Mouse (Mus musculus): ENCODE measurements around the gene Nos1.

The Nos1 gene

DNA sequence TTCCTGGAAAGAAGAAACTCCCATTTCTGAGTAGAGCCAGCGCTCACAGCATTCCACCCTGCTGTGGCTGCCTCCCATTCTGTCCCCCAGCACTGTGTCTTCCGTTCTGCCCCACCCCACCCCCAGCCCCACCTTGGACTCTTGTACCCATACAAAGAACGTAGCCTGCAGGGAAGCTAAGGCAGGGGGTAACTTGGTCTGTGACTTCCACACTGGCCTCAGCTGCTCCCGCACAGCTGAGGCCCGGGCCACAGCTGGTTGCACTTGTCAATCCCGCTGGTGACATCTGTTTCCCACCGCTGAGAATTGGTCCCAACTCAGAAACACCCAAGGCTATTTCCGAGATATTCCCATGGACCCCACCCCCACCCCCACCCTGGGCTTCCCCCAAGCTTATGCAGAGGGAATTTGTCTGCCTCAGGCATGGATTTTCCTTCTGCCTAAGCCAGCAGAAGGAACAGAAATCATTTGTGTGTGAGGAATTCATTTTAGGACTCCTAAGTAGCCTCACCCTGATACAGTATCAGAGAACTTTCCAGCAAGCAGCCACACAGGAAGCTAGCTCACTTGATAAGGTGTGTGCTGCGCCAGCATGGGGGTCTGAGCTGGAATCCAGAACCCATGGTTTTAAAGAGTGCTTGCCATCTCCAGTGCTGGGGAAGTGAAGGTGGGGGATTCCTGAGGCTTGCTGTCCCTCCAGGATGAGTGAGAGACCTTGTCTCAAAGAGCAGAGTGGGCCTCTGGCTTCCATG lies 117.4 kb downstream of the Nos1 start:
- no peak for DNase-seq (ENCODE audit: low spot score in 2 of 2)

DNA sequence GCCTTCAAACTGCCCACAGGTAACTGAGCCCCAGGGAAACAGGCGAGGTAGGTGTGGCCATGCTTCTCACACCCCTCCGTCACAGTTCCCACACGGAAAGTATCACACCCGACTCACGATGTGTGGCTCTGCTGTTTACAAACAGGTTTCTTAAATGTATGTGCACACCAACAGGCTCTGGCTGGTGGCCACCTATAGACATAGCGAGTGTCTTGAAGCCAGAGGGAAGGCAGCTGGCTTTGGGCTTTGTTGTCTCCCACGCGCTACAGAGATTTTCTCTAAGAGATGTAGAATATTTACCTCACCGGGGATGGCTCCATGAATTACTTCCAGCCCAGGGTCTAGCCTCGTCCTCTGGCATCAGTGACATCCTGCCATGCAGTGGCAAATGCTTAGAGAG lies 118.5 kb downstream of the Nos1 start:
- DNase-seq (ENCODE audit: low spot score in 2 of 2) = no peak

DNA sequence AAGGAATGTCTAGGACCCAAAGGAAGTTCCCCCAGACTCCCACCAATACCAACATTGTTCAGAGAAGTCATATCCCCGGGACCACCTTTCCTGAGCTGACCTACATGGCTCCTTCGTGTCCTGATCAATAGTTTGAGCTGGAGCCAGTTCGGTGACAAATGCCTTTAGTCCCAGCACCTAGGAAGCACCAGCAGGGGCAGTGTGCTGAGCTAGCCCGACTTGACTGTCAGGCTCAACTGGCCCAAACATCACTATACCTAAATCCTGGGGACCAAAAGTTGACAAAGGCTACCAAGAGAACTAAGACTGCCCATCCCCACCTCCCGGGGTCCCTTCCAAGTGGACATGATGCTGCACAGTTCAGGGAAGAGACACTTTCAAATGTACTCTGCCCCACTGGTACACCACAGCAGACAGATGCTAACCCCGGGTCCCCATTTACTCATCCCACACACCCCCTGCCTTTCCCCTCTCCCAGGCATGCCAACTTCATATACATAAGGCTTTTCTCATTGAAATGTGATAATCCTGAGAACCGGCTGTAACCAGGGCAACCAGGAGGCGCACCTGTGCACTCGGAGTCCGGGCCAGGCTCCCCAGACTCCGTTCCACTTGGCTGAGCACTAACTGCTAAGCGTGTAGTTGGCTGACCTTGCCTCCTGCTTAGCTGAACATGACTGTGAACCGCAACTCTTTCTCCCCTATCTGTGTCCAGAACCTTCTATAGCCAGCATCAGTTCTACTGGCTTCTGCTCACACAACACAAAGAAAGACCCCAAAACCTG lies 120.3 kb downstream of the Nos1 start:
- no peak for DNase-seq (ENCODE audit: low spot score in 2 of 2)

DNA sequence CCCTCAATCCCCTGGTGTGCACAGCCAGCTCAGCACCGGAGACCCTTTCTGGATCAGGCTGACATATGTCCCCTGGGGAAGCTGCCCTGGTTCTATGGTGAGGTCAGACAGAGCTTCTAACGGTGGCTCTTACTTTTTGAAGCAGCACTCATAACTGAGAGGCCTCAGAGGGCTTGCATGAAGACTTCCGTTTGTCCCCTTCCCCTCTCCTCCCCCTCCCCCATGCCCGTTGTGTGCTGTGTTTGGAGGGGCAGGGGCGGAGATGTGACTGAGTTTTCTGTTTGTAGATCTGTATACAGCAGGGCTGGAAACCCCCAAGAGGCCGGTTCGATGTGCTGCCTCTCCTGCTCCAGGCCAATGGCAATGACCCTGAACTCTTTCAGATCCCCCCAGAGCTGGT lies 122.7 kb downstream of the Nos1 start:
- no peak for DNase-seq (ENCODE audit: low spot score in 2 of 2)

DNA sequence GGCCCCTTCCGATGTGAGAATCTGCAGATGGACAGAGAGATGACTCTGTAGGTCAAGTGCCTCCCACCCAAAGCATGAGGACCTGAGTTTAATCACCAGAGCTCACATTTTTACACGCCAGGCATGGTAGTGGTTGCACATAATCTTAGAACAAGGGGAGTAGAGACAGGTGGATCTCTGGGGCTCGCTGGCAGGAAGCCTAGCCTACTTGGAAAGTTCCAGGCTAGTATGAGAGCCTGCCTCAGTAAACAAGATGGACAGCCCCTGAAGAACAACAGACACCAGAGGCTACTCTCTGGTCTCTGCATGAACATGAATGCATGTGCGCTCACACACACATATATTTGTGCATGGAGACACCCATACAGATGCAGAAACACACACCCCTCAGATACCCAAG lies 124.9 kb downstream of the Nos1 start:
- DNase-seq (ENCODE audit: low spot score in 2 of 2) = no peak

DNA sequence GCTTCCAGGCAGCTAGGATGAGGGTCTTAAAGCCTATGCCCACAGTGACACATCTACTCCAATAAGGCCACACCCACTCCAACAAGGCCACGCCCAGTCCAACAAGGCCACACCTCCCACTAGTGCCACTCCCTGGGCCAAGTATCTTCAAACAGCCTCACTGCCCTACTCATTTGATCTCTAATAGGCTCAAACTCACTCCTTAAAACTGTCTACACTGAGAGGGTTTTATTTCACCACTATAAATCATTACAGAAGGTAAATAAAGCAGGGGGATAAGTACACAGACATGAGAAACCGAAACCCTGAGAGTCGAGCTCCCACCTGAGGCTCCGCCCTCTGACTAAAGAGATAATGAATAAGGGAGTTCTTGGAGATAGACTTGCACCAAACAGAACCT lies 128.7 kb downstream of the Nos1 start:
- DNase-seq (ENCODE audit: low spot score in 2 of 2) = no peak

DNA sequence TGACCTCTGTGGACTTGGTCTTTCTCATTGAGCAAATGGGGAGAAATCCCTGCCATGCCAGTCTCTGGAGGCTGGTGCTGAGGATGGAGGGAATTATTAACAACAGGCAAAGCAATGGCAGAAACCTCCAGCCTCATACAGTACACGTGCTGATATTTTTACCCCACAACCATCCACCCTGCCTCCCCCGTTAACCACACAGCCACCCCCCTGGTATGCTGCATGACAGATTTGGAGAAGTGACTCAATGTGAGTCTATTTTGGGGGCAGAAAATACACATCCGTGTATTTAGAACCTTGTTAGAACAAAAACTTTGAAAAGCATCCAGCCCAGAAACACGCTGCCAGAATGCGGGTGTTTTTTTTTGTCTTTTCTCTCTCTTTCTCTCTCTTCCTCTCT lies 135.5 kb downstream of the Nos1 start:
- DNase-seq (ENCODE audit: low spot score in 2 of 2) = peak; percentile 27 to 53

DNA sequence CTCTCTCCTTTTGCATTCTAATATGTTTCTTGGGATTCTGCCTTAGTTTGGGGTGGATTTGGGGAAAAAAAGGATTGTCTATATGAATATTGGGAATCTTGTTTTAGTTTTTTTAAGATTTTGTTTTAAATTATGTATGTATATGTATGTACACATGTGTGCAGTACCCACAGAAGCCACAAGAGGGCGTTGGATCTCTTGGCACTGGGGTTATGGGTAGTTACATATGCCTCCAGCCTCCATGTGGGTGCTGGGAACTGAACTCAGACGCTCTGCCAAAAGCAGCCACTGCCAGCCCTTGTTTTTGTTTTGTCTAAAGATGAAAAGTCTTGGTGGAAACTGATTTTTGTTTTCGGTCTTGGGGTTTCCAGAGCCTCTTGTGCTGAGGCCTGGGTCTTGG lies 136.1 kb downstream of the Nos1 start:
- no peak for DNase-seq (ENCODE audit: low spot score in 2 of 2)

DNA sequence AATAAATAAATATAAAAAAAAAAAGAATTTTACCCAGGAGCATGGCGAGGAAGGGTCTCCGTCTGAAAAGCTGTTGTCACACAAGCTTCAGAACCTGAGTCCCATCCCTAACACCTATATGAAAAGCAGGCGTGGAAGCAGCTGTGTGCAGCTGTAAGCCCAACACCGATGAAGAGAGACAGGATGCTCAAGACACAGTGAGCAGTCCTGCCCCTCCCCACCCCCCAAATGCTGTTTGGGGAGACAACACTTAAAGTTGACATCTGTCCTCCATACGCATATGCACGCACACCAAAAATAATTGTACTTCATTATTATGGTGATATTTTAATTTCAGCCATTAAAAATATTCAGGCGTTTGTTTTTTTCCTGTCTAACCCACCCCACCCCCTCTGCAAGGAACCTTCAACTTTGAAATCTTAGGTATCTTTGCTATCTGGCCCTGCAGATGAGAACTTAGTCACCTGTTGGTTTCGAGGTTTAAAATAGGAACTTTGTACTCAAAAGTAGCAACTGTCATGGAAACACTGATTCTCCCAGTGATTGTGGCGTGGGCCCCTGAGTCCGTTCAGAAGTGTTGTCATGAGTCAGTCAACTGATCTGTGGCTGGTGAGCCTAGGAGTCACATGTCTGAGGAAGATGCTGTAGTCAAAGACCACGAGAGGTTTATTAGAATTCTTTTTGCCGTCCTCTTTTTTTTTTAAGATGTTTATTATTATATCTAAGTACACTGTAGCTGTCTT lies 141.1 kb downstream of the Nos1 start:
- DNase-seq (ENCODE audit: low spot score in 2 of 2) = no peak

DNA sequence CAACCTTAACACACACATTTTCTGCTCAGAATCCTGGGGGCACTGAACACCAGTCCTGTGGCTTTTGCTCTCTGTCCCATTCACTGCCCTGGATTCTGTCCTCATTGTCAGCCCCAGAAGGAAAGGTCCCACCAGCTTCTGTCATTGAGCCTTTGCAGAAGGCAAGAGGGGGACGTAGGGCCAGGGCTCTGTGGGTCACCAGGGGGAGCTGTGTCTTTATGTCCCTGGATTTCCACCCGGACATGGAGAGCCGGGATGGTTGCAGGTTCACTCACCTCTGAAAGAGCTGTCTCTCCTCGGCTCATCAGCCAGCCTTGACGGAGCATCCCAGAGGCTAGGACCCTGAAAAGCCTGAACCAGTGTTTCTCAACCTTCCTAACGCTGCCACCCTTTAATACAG lies 142.9 kb downstream of the Nos1 start:
- no peak for DNase-seq (ENCODE audit: low spot score in 2 of 2)

DNA sequence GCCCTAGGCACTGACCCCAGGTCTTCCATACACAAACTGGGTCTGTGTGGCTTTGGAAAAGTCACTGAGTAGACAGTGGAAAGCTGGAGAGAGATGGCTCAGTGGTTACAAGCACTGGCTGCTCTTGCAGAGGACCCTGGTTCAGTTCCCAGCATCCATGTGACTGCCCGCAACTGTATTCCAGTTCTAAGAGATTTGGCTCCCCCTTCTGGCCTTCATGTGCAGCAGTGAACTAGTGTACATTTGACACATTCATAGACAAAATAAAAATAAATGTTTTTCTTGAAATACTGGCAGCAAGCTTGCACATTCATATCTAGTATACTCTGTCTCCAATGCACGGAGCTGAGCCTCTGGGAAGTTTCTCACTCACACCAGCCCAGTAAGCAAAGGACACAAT lies 147.7 kb downstream of the Nos1 start:
- DNase-seq (ENCODE audit: low spot score in 2 of 2) = no peak

DNA sequence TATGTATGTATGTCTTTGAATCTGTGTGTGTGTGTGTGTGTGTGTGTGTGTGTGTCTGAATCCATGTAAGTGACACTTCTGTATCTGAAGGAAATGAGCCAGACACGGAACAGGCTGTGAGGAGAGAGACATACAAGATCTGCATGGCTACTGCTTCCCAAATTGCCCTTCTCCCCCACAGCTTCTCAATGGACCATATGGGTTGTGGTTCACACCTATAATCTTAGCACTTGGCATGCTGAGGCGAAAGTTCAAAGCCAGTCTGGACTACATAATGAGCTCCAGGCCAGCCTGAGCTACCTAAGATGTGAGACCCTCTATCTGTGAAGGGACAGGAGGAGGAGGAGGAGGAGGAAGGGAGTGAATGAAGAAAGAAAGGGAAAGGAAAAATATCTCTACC lies 151.4 kb downstream of the Nos1 start:
- DNase-seq (ENCODE audit: low spot score in 2 of 2) = no peak

DNA sequence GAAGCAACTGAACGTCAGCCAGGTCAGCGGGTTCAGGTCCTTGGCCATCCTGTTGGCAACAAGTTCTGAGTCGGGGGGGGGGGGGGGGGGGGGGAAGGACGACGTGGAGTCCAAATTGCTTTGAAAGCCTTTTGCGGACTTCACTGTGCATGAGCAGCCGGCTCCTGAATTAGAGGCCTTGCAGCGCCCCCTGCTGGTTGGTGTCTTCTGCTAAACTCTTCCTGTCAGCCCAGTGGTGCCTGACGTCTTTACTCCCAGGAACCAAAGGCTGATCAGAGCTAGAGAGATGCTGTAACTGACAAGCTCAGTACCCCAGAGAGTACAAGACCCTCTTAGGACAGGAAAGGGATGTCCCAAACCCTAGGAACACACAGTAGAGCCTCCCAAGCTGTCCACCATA lies 152.0 kb downstream of the Nos1 start:
- peak; percentile 71 to 80 for DNase-seq (ENCODE audit: low spot score in 2 of 2)

DNA sequence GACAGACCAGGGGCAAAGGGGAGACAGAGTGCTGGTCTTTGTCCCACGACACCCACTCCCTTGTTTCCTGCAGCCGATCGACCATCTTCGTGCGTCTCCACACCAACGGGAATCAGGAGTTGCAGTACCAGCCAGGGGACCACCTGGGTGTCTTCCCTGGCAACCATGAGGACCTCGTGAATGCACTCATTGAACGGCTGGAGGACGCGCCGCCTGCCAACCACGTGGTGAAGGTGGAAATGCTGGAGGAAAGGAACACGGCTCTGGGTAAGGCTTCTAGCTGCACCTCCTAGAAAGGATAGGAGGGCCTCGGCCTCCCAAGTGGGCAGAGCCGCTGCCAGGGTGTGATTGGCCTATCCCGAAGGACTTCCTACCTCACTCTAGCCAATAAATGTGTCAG lies 155.5 kb downstream of the Nos1 start:
- no peak for DNase-seq (ENCODE audit: low spot score in 2 of 2)

DNA sequence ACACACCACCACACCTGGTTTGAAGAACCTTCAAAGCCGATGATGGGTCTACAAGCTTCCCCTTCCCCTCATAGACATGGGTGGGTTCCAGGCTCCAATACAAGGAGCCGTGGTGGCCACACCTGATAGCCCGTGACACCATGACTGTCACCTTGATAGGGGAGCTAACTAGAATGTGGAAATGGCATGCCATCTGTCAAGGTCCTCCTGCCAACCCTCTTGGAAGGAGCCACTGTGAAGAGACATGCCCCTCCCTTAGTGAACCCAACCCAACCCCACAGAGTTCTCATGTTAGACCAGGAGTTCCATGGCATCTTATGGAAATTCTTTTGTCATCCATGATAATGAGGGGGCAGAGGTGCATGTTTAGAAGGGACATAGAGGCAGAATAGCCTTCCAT lies 156.4 kb downstream of the Nos1 start:
- DNase-seq (ENCODE audit: low spot score in 2 of 2) = no peak

DNA sequence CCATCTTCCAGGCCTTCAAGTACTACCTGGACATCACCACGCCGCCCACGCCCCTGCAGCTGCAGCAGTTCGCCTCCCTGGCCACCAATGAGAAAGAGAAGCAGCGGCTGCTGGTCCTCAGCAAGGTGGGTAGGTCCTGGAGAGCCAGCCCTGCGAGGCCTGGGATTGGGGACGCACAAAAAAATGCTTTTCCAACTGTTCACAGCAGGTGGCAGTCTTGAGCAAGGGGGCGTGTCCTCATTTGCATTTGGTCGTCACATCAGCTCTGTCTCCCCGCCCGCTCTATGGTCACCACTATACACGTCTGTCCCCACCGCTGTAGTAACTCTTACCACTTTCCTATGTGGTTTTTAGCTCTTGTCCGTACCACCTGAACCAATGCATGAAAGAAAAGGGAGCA lies 157.3 kb downstream of the Nos1 start:
- DNase-seq (ENCODE audit: low spot score in 2 of 2) = no peak

DNA sequence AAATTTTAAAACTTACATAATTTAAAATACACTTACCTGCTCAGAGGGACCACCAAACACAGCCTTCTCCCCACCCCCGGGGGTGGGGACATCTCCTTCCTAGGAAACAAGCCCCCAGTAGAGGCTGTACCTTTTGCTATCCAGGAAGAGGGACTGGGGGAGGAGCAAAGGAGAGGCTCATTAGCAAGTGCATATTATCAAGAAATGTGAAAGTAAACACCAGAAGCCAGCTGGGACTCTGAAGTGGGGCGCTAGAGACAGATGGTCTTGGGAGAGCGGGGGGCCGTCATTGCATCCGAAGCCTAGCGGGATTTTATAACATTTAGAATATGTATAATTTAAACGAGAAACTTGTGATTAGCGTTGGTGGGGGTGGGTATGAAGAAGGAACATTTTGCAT lies 158.6 kb downstream of the Nos1 start:
- DNase-seq (ENCODE audit: low spot score in 2 of 2) = peak; percentile 15 to 59

DNA sequence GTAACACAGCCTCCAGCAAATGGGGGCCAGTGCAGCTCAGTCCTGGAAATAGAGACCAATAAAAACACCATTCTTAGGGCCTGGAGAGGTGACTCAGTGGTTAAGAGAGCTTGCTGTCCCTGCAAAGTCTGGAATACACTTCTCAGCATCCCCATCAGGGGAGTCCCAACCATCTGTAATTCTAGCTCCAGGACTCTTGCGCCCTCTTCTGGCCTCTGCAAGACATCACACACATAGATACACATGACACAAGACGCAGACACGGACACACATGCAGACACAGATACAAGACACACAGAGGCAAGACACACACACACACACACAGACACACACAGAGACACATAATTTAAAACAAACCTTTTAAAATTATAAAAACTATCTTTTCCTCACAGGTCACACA lies 160.7 kb downstream of the Nos1 start:
- no peak for DNase-seq (ENCODE audit: low spot score in 2 of 2)

DNA sequence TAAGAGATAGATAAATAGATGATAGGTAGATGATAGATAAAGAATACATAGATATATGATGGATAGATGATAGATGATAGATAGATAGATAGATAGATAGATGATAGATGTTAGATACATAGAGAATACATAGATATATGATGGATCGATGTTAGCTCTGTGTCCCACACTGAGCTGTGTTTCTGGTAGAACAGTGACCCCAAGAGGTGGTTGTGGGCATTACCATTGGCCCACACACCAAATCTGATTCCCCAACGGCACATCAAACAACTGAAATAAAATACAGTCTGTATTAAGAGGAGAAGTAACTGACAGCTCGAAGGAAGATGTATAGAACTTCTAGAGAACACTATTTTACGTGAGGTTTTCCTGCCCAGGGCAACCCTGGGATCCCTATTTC lies 165.8 kb downstream of the Nos1 start:
- peak in 1 of 2 experiments; percentile 24 for DNase-seq (ENCODE audit: low spot score in 2 of 2)

DNA sequence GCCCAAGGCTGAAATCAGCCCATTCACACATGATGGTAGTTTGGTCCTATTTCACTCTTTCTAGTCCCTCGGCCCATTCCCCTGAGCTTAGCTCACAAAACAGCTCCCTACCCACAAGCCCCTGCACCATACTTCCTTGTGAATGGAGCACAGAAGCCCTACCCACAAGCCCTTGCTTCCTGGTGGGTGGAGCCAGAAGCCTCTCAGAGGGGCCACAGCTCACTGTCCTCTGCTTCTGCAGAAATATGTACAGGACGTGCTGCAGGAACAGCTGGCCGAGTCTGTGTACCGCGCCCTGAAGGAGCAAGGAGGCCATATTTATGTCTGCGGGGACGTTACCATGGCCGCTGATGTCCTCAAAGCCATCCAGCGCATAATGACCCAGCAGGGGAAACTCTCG lies 168.6 kb downstream of the Nos1 start:
- no peak for DNase-seq (ENCODE audit: low spot score in 2 of 2)

DNA sequence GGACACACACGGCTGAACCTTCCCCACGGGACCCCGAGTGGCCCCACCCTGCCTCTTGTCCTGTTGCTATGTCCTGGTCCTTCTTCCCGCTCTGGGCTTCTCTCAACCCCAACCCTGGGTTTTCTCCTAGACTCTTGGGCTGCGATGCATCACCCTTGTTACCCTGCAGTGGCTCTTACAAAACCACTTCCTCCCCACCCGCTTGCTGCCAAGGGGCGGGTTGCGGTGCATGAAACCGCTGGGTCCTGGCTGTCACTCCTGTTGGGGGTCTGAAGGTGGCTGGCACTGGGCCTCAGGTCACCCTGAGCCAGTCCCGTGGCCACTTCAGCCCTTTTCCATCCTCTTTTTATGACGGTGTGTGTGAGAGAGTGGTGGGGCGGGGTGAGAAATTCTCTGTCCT lies 173.1 kb downstream of the Nos1 start:
- DNase-seq (ENCODE audit: low spot score in 2 of 2) = no peak

DNA sequence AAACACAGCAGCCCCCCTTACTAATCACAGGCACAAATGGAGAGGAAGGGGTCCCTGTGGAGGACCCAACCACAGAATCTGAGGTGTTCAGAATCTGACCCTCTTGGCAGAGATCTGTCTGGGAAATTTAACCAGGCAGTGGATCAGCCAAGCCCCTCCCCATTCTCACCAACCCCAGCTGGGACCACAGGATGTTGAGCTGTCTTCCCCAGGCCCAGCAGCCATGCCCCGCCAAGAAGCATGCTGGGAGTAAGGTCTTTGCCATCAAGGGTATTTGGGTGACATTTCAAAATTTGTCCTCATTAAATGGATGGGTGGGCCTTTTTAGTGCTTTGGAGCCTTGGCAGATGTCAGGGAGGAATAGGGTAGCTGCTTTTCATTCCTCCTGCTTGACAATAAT lies 173.6 kb downstream of the Nos1 start:
- DNase-seq (ENCODE audit: low spot score in 2 of 2) = no peak

Data from right cerebral cortex, postnatal 36 days (tissue).